Mouse (Mus musculus): ENCODE measurements at regions not wholly inside any gene's neighbourhood (a gene's known extent, or its start where the extent isn't known, plus 50 kb on each side); places are given as distances from the start of the nearest gene placed in this dataset.

DNA sequence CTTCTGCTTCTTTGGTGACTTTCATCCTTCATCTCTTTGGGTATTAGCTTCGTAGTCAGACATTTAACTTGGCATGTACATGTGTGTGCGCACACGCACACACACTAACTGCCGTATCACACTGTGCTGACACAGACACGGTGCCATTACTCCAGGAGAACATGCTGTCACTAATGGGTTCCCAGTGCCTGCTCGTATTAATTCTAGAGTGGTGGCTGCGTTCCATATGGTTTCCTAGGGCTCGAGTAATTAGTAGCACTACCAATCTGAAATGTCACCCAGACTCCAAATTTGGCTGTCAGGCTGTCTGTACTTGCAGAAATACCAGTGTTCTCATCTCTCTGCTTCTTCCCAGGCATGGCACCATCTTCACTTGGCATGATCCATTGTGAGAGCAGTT, 137.3 kb upstream of the Pum3 start:
- no peak for TF ChIP-seq CTCF (IDR thresholded peaks at IDR 0.05; ENCODE audit: borderline replicate concordance, control insufficient read depth, extremely low read depth, insufficient read depth, low read length, poor library complexity)
- no peak for TF ChIP-seq POLR2A (IDR thresholded peaks at IDR 0.05; ENCODE audit: control insufficient read depth, extremely low read depth, insufficient read depth, low read length, poor library complexity)
- 96% methylated on average over 8 of the region's 8 CpGs for WGBS
- no peaks in the 10 kb centered on the region for H3K36me3 ChIP-seq (ENCODE audit: control insufficient read depth, insufficient read depth, low read length)

GRCm38 (mm10) chr19:27566060-27566459, 136.4 kb upstream of the Pum3 start:
- Histone ChIP-seq H3K27ac (ENCODE audit: control insufficient read depth, insufficient read depth, low read length) (no peak overlapping the region), H3K36me3 (ENCODE audit: control insufficient read depth, insufficient read depth, low read length) (no peaks in the 10 kb centered on the region), H3K4me1 (replicated peaks; ENCODE audit: control insufficient read depth, insufficient read depth, low read length) (no peaks in the 10 kb centered on the region), H3K4me3 (ENCODE audit: control insufficient read depth, insufficient read depth, low read length) (no peak overlapping the region), H3K27me3 (ENCODE audit: control insufficient read depth, insufficient read depth, low read length) (no peaks in the 10 kb centered on the region)
- DNase-seq, result no peak
- TF ChIP-seq POLR2A (IDR thresholded peaks at IDR 0.05; ENCODE audit: control insufficient read depth, extremely low read depth, insufficient read depth, low read length, poor library complexity) (no peak), CTCF (IDR thresholded peaks at IDR 0.05; ENCODE audit: borderline replicate concordance, control insufficient read depth, extremely low read depth, insufficient read depth, low read length, poor library complexity) (no peak)
- 79% methylated on average over 3 of the region's 3 CpGs for WGBS

More for the DNA sequence above, 137.3 kb upstream of the Pum3 start:
- DNase-seq, result no peak
- H3K4me1 ChIP-seq (replicated peaks; ENCODE audit: control insufficient read depth, insufficient read depth, low read length), result no peaks in the 10 kb centered on the region
- no peaks in the 10 kb centered on the region for H3K27me3 ChIP-seq (ENCODE audit: control insufficient read depth, insufficient read depth, low read length)
- no peak overlapping the region for H3K4me3 ChIP-seq (ENCODE audit: control insufficient read depth, insufficient read depth, low read length)
- no peak overlapping the region for H3K27ac ChIP-seq (ENCODE audit: control insufficient read depth, insufficient read depth, low read length)

GRCm38 (mm10) chr19:27564086-27564485, 134.5 kb upstream of the Pum3 start:
- WGBS, result 79% methylated on average over 5 of the region's 5 CpGs
- Histone ChIP-seq H3K4me3 (ENCODE audit: control insufficient read depth, insufficient read depth, low read length) (no peak overlapping the region), H3K27ac (ENCODE audit: control insufficient read depth, insufficient read depth, low read length) (no peak overlapping the region), H3K36me3 (ENCODE audit: control insufficient read depth, insufficient read depth, low read length) (no peaks in the 10 kb centered on the region), H3K4me1 (replicated peaks; ENCODE audit: control insufficient read depth, insufficient read depth, low read length) (no peaks in the 10 kb centered on the region), H3K27me3 (ENCODE audit: control insufficient read depth, insufficient read depth, low read length) (no peaks in the 10 kb centered on the region)
- no peak for DNase-seq
- TF ChIP-seq POLR2A (IDR thresholded peaks at IDR 0.05; ENCODE audit: control insufficient read depth, extremely low read depth, insufficient read depth, low read length, poor library complexity), result no peak
- TF ChIP-seq CTCF (IDR thresholded peaks at IDR 0.05; ENCODE audit: borderline replicate concordance, control insufficient read depth, extremely low read depth, insufficient read depth, low read length, poor library complexity), result no peak

GRCm38 (mm10) chr19:27563592-27563991, 134.0 kb upstream of the Pum3 start:
- H3K27me3 ChIP-seq (ENCODE audit: control insufficient read depth, insufficient read depth, low read length), result no peaks in the 10 kb centered on the region
- TF ChIP-seq CTCF (IDR thresholded peaks at IDR 0.05; ENCODE audit: borderline replicate concordance, control insufficient read depth, extremely low read depth, insufficient read depth, low read length, poor library complexity) (no peak), POLR2A (IDR thresholded peaks at IDR 0.05; ENCODE audit: control insufficient read depth, extremely low read depth, insufficient read depth, low read length, poor library complexity) (no peak)
- no peak overlapping the region for H3K27ac ChIP-seq (ENCODE audit: control insufficient read depth, insufficient read depth, low read length)
- no peaks in the 10 kb centered on the region for H3K36me3 ChIP-seq (ENCODE audit: control insufficient read depth, insufficient read depth, low read length)
- H3K4me3 ChIP-seq (ENCODE audit: control insufficient read depth, insufficient read depth, low read length), result no peak overlapping the region
- DNase-seq, result no peak
- H3K4me1 ChIP-seq (replicated peaks; ENCODE audit: control insufficient read depth, insufficient read depth, low read length), result no peaks in the 10 kb centered on the region
- 64% methylated on average over 9 of the region's 9 CpGs for WGBS

- Histone ChIP-seq H3K4me1 (replicated peaks; ENCODE audit: control insufficient read depth, insufficient read depth, low read length) (no peaks in the 10 kb centered on the region), H3K27me3 (ENCODE audit: control insufficient read depth, insufficient read depth, low read length) (no peaks in the 10 kb centered on the region), H3K36me3 (ENCODE audit: control insufficient read depth, insufficient read depth, low read length) (no peaks in the 10 kb centered on the region), H3K27ac (ENCODE audit: control insufficient read depth, insufficient read depth, low read length) (no peak overlapping the region), H3K4me3 (ENCODE audit: control insufficient read depth, insufficient read depth, low read length) (no peak overlapping the region)
- no peak for TF ChIP-seq POLR2A (IDR thresholded peaks at IDR 0.05; ENCODE audit: control insufficient read depth, extremely low read depth, insufficient read depth, low read length, poor library complexity)
- no peak for TF ChIP-seq CTCF (IDR thresholded peaks at IDR 0.05; ENCODE audit: borderline replicate concordance, control insufficient read depth, extremely low read depth, insufficient read depth, low read length, poor library complexity)
- WGBS, result 65% methylated on average over 3 of the region's 3 CpGs
- DNase-seq, result no peak
Measured at GRCm38 (mm10) chr19:27558199-27558598, 128.6 kb upstream of the Pum3 start.

DNA sequence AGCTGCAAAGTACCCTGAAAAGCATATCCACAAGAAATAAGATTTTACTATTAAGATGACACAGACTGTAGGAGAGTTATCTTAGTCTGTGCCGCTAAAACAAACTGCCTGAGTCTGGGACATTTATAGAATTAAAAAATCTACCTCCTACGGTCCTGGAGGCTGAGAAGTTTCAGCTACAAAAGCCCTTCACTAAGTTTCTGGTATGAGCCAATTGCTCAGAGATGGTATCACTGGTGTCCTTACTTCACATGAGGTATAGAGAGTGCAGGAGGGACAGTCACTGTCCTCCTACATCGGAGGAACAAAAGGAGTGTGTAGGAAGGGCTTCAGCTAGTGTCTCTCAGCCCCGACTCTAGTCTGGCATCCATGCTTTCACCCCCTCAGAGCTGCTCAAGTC, 127.1 kb upstream of the Pum3 start:
- TF ChIP-seq POLR2A (IDR thresholded peaks at IDR 0.05; ENCODE audit: control insufficient read depth, extremely low read depth, insufficient read depth, low read length, poor library complexity) (no peak), CTCF (IDR thresholded peaks at IDR 0.05; ENCODE audit: borderline replicate concordance, control insufficient read depth, extremely low read depth, insufficient read depth, low read length, poor library complexity) (no peak)
- no peak for DNase-seq
- no peaks in the 10 kb centered on the region for H3K27me3 ChIP-seq (ENCODE audit: control insufficient read depth, insufficient read depth, low read length)
- H3K27ac ChIP-seq (ENCODE audit: control insufficient read depth, insufficient read depth, low read length), result no peak overlapping the region
- no peak overlapping the region for H3K4me3 ChIP-seq (ENCODE audit: control insufficient read depth, insufficient read depth, low read length)
- H3K4me1 ChIP-seq (replicated peaks; ENCODE audit: control insufficient read depth, insufficient read depth, low read length), result no peaks in the 10 kb centered on the region
- no peaks in the 10 kb centered on the region for H3K36me3 ChIP-seq (ENCODE audit: control insufficient read depth, insufficient read depth, low read length)
- WGBS, result 91% methylated on average over 4 of the region's 4 CpGs

- H3K36me3 ChIP-seq (ENCODE audit: control insufficient read depth, insufficient read depth, low read length), result no peaks in the 10 kb centered on the region
- H3K4me3 ChIP-seq (ENCODE audit: control insufficient read depth, insufficient read depth, low read length), result no peak overlapping the region
- 96% methylated on average over 4 of the region's 4 CpGs for WGBS
- H3K4me1 ChIP-seq (replicated peaks; ENCODE audit: control insufficient read depth, insufficient read depth, low read length), result no peaks in the 10 kb centered on the region
- no peak for DNase-seq
- TF ChIP-seq POLR2A (IDR thresholded peaks at IDR 0.05; ENCODE audit: control insufficient read depth, extremely low read depth, insufficient read depth, low read length, poor library complexity), result no peak
- no peak for TF ChIP-seq CTCF (IDR thresholded peaks at IDR 0.05; ENCODE audit: borderline replicate concordance, control insufficient read depth, extremely low read depth, insufficient read depth, low read length, poor library complexity)
- no peak overlapping the region for H3K27ac ChIP-seq (ENCODE audit: control insufficient read depth, insufficient read depth, low read length)
- no peaks in the 10 kb centered on the region for H3K27me3 ChIP-seq (ENCODE audit: control insufficient read depth, insufficient read depth, low read length)
Measured at GRCm38 (mm10) chr19:27554841-27555240, 125.2 kb upstream of the Pum3 start.

All from thymus, adult 2 months (tissue).